Mouse (Mus musculus) layer of hippocampus, postnatal 36 days (tissue): ENCODE measurements around the gene Fam205a1. TPM values are rescaled to one million over a fixed set of nuclear protein-coding genes. Genes with fewer than 3 reads are reported as not detected.

Experiments used
- total RNA-seq, 2 experiments: library from RNA; stranded (reverse); gene quantifications; 2 replicates each; pipeline ENCODE4 v1.2.3; 2021

The Fam205a1 gene
- total RNA-seq, 2 experiments from 2014 or later, result 0.12 TPM; not detected in 1

Other genes starting within 250 kb of the Fam205a1 start
- gene Gm10591, start 241.7 kb downstream of the Fam205a1 start, total RNA-seq, result not detected
- gene Gm2564, start 224.2 kb downstream of the Fam205a1 start, total RNA-seq, result 10 to 100 TPM; 10.2 to 15.9 TPM
- gene Ccl27b, start 198.6 kb downstream of the Fam205a1 start, total RNA-seq, result not detected
- not detected for gene Il11ra2, start 192.0 kb downstream of the Fam205a1 start, total RNA-seq
- 1 to 10 TPM; 1.2 to 2.0 TPM for gene 4930578G10Rik, start 118.3 kb downstream of the Fam205a1 start, total RNA-seq
- gene Ccl19, start 97.3 kb downstream of the Fam205a1 start, total RNA-seq, result under 1 TPM in 1 of 2 experiments, not detected in 1; 0.67 TPM
- gene Ccl21a, start 79.9 kb downstream of the Fam205a1 start, total RNA-seq, result not detected
- under 1 TPM; 0.48 to 0.92 TPM for gene Gm12394, start 2.9 kb upstream of the Fam205a1 start, total RNA-seq
- under 1 TPM; 0.27 to 0.30 TPM for gene Fam205c, start 20.3 kb upstream of the Fam205a1 start, total RNA-seq
- 100 to 1,000 TPM; 148 to 149 TPM for gene Phf24, start 62.8 kb upstream of the Fam205a1 start, total RNA-seq
- 100 to 1,000 TPM; 203 to 221 TPM for gene Dnajb5, start 95.9 kb upstream of the Fam205a1 start, total RNA-seq
- gene 1700022I11Rik, start 115.7 kb upstream of the Fam205a1 start, total RNA-seq, result not detected
- 100 to 1,000 TPM; 188 to 194 TPM for gene Vcp, start 146.6 kb upstream of the Fam205a1 start, total RNA-seq
- gene Fancg, start 156.6 kb upstream of the Fam205a1 start, total RNA-seq, result 1 to 10 TPM; 8.3 to 8.9 TPM
- 10 to 100 TPM; 24.9 to 27.0 TPM for gene Pigo, start 171.9 kb upstream of the Fam205a1 start, total RNA-seq
- gene Stoml2, start 177.8 kb upstream of the Fam205a1 start, total RNA-seq, result 100 to 1,000 TPM in 1 of 2 experiments, 10 to 100 TPM in 1; 93.4 to 102 TPM
- gene Fam214b, start 192.3 kb upstream of the Fam205a1 start, total RNA-seq, result 10 to 100 TPM; 39.2 to 39.8 TPM
- 10 to 100 TPM; 39.1 to 42.1 TPM for gene Unc13b, start 205.1 kb upstream of the Fam205a1 start, total RNA-seq